Mouse (Mus musculus) spleen, adult 2 months (tissue): ENCODE measurements around the gene Olfm3. TPM values are rescaled to one million over a fixed set of nuclear protein-coding genes. Genes with fewer than 3 reads are reported as not detected.

Experiments
- DNase-seq, 2 experiments: peaks; one replicate each; pipeline versions ENCODE4 v3.0.0 to v3.0.0-alpha.2; 2012 to 2021; ENCODE audit warnings: low spot score in 2 of 2, low read depth in 1 of 2
- H3K27ac ChIP-seq: fragments of 200-500 bp; 2 replicates; pipeline ENCODE4 v1.5.1; 2012; ENCODE audit warnings: low read length, inconsistent platforms; ENCODE audit not compliant: insufficient read depth
- H3K27me3 ChIP-seq: fragments of 200-500 bp; 2 replicates; pipeline ENCODE4 v1.6.1; 2012; ENCODE audit warnings: mild to moderate bottlenecking, moderate library complexity, low read length, inconsistent platforms; ENCODE audit not compliant: control insufficient read depth, insufficient read depth
- H3K36me3 ChIP-seq: fragments of 200-500 bp; 2 replicates; pipeline ENCODE4 v1.6.1; 2012; ENCODE audit warnings: mild to moderate bottlenecking, low read length, inconsistent platforms; ENCODE audit not compliant: control insufficient read depth, insufficient read depth
- H3K4me1 ChIP-seq: fragments of 200-500 bp; 2 replicates; pipeline ENCODE4 v1.6.1; 2011; ENCODE audit warnings: inconsistent platforms; ENCODE audit not compliant: control insufficient read depth, insufficient read depth, insufficient read length
- H3K4me3 ChIP-seq: fragments of 200-500 bp; 2 replicates; pipeline ENCODE4 v1.5.1; 2011; ENCODE audit warnings: mild to moderate bottlenecking, inconsistent platforms; ENCODE audit not compliant: insufficient read depth, insufficient read length; ENCODE audit errors: extremely low read depth
- CTCF ChIP-seq: fragments of 200-500 bp; IDR thresholded peaks from 2 replicates; pipeline ENCODE4 v1.5.1; 2011; ENCODE audit warnings: mild to moderate bottlenecking, inconsistent platforms; ENCODE audit not compliant: insufficient read depth, insufficient read length, insufficient replicate concordance; ENCODE audit errors: extremely low read depth
- POLR2A ChIP-seq: fragments of 200-500 bp; IDR thresholded peaks from 2 replicates; pipeline ENCODE4 v1.6.1; 2011; ENCODE audit warnings: low read depth, low read length, inconsistent platforms
- WGBS: fragments of 180-500 bp; shearing (Covaris S2); methylation state at CpG from one replicate; pipeline ENCODE4 v1.1.7; 2018; 5-methylcytosine and 5-hydroxymethylcytosine counted together
- polyA plus RNA-seq: library from polyadenylated mRNA; depleted of rRNA; stranded (reverse); fragments of >200 nt; gene quantifications from 2 replicates; pipeline ENCODE4 v1.2.3, GENCODE M21; 2012

Gene Olfm3
- polyA plus RNA-seq, 1 experiment = not detected

- no peaks in the 10 kb centered on the region for H3K4me1 ChIP-seq
- H3K4me3 ChIP-seq = no peak overlapping the region
- H3K27me3 ChIP-seq = no peaks in the 10 kb centered on the region
- H3K36me3 ChIP-seq = no peaks in the 10 kb centered on the region
- no peak overlapping the region for H3K27ac ChIP-seq
- 87% methylated on average over 7 of the region's 7 CpGs for WGBS
- no peak for DNase-seq
- TF ChIP-seq CTCF (no peak), POLR2A (no peak)
These were observed 270.7 kb downstream of the Olfm3 start for GRCm38 (mm10) chr3:115174625-115175024.
